Mouse (Mus musculus): Measurements from ENCODE around the gene Aatk.

GRCm38 (mm10) chr11:120014758-120015157 lies 32.2 kb downstream of the Aatk start:
- TF ChIP-seq CTCF (IDR thresholded peaks at IDR 0.05; ENCODE audit: low read depth), result 0 out of 2 replicates have a peak, but pooled peaks have one; percentile 6
- TF ChIP-seq EP300 (IDR thresholded peaks at IDR 0.05; ENCODE audit: low read depth), result no peak
